Mouse (Mus musculus): ENCODE data around the gene Acyp1.

DNA sequence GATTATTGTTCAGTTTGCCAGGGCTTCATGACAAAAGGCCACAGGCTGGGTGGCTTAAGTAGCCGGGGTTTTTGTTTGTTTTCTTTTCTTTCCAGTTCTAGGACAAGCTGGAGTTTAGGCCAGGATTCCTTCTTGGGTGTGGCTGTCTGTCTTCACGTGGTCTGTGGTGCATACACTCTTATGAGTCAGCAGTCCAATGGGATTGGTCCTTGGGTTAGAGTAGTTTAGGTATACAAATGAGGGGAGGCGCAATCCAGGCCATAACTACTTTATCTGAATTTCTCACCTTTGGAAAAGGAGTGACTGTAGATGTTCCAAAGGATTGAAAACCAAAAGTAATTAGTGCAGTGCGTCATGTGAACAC is 16.4 kb downstream of the Acyp1 start:
- no peak for TF ChIP-seq EP300 (IDR thresholded peaks at IDR 0.05; ENCODE audit: insufficient read depth, low read depth, low read length)
- TF ChIP-seq CTCF (IDR thresholded peaks at IDR 0.05; ENCODE audit: low read depth, low read length): no peak
- no peak for TF ChIP-seq POLR2A (IDR thresholded peaks at IDR 0.05; ENCODE audit: insufficient read depth, low read length)

Measured in ES-Bruce4 (cell line).